Mouse (Mus musculus) T-helper 17 cell (primary cell): Measurements from ENCODE around the gene Gtpbp6.
"Not testable (repeated sequence)": the region's sequence is repeated elsewhere in the genome, so short reads cannot be mapped to it uniquely, and the experiment has no call there.

Experiments
- in situ Hi-C, 2 experiments: fragments of 300-600 bp; cut with MboI, MseI; formaldehyde crosslinking; loops; 1 replicate in 1 of 2; 2 replicates in 1 of 2; pipeline ENCODE4 v1.15.1; 2025; ENCODE audit warnings: high pct_unique_total_duplicates in 2 of 2

The Gtpbp6 gene

GRCm38 (mm10) chr5:110100921-110101631 is 6.9 kb downstream of the Gtpbp6 start:
- in situ Hi-C loops: loop anchor here in 1 of 2 experiments (5.0 to 10.0 kb wide), 2 partner anchors 1164 to 1404 kb away; no protein-coding TSS in a partner anchor

- in situ Hi-C loops: loop anchor here in 1 of 2 experiments (5.0 to 10.0 kb wide), 4 partner anchors 235 to 1905 kb away; no protein-coding TSS in a partner anchor
Observed at GRCm38 (mm10) chr5:110099656-110100580, 8.1 kb downstream of the Gtpbp6 start, which contains the start of gene Plcxd1. Gene Plcxd1 (plus strand): TSS chr5:110099969.

GRCm38 (mm10) chr5:110098991-110099477 is 9.0 kb downstream of the Gtpbp6 start:
- in situ Hi-C loops: loop anchor here in 1 of 2 experiments (10.0 kb wide), 2 partner anchors 234 to 1904 kb away; no protein-coding TSS in a partner anchor

- in situ Hi-C loops: loop anchor here in 1 of 2 experiments (10.0 kb wide), 2 partner anchors 230 to 1900 kb away; no protein-coding TSS in a partner anchor
Observed at GRCm38 (mm10) chr5:110094847-110095213, 13.2 kb downstream of the Gtpbp6 start.

- in situ Hi-C loops: loop anchor here in 1 of 2 experiments (10.0 kb wide), 2 partner anchors 229 to 1899 kb away; no protein-coding TSS in a partner anchor
Observed at GRCm38 (mm10) chr5:110094030-110094846, 13.8 kb downstream of the Gtpbp6 start, which contains the start of gene Gm35315. Gene Gm35315 (minus strand): TSS chr5:110094420.

GRCm38 (mm10) chr5:110091546-110091945 is 16.5 kb downstream of the Gtpbp6 start:
- in situ Hi-C loops: loop anchor here in 1 of 2 experiments (10.0 kb wide), 2 partner anchors 227 to 1897 kb away; no protein-coding TSS in a partner anchor

- in situ Hi-C loops: no loop called here
Observed at GRCm38 (mm10) chr5:110086161-110086866, 21.7 kb downstream of the Gtpbp6 start.

- in situ Hi-C loops: no loop called here
Observed at GRCm38 (mm10) chr5:110082961-110083360, 25.0 kb downstream of the Gtpbp6 start.

GRCm38 (mm10) chr5:110072413-110072812 is 35.6 kb downstream of the Gtpbp6 start, which contains the start of gene Gm17655:
Gene Gm17655 (minus strand): TSS chr5:110072513.
- in situ Hi-C loops: not testable (repeated sequence)

GRCm38 (mm10) chr5:110057637-110058408 is 50.2 kb downstream of the Gtpbp6 start:
- in situ Hi-C loops: no loop called here
